Mouse (Mus musculus) gonadal fat pad, adult 2 months (tissue): ENCODE results near the gene Rims3. TPM values are rescaled to one million over a fixed set of nuclear protein-coding genes. Genes with fewer than 3 reads are reported as not detected.

Experiments
- polyA plus RNA-seq: library from polyadenylated mRNA; depleted of rRNA; stranded (reverse); fragments of >200 nt; gene quantifications from 2 replicates; pipeline ENCODE4 v1.2.3, GENCODE M21; 2012; rRNA removed

Gene Rims3
- polyA plus RNA-seq, 1 experiment, result 0.19 TPM

Other genes starting within 250 kb of the Rims3 start
- gene Cited4, start 188.2 kb upstream of the Rims3 start, polyA plus RNA-seq, result 87.0 and 168 TPM in 2 replicates
- gene Kcnq4, start 106.2 kb upstream of the Rims3 start, polyA plus RNA-seq, result 12.2 TPM in 2 replicates
- gene Nfyc, start 23.2 kb upstream of the Rims3 start, polyA plus RNA-seq, result 120 and 148 TPM in 2 replicates
- gene Exo5, start 70.2 kb downstream of the Rims3 start, polyA plus RNA-seq, result 7.0 and 7.3 TPM in 2 replicates
- gene Zfp69, start 96.9 kb downstream of the Rims3 start, polyA plus RNA-seq, result 1.6 TPM in 2 replicates
- 11.2 and 16.7 TPM in 2 replicates for gene Smap2, start 162.4 kb downstream of the Rims3 start, polyA plus RNA-seq
- 0.08 and 0.27 TPM in 2 replicates for gene Col9a2, start 184.6 kb downstream of the Rims3 start, polyA plus RNA-seq
- gene Zmpste24, start 243.4 kb downstream of the Rims3 start, polyA plus RNA-seq, result 27.2 and 28.6 TPM in 2 replicates